Mouse (Mus musculus) hindbrain, embryonic 13.5 days (tissue): Measurements from ENCODE around the gene Tmem156. TPM values are rescaled to one million over a fixed set of nuclear protein-coding genes. Genes with fewer than 3 reads are reported as not detected.

Experiments
- ATAC-seq: fragments of 200-750 bp; cut with Nextera tagmentation; 2 replicates; pipeline ENCODE4 v1.8.0; 2017; ENCODE audit warnings: moderate TSS enrichment; ENCODE audit not compliant: low FRiP score
- H3K27ac ChIP-seq: fragments of 300-500 bp; sonication (generic); 2 replicates; pipeline ENCODE4 v1.5.1; 2015; ENCODE audit warnings: inconsistent platforms, mild to moderate bottlenecking, moderate library complexity
- H3K27me3 ChIP-seq: fragments of 300-500 bp; sonication (generic); 2 replicates; pipeline ENCODE4 v1.6.1; 2015; ENCODE audit warnings: mild to moderate bottlenecking, inconsistent platforms
- H3K36me3 ChIP-seq: fragments of 300-500 bp; sonication (generic); 2 replicates; pipeline ENCODE4 v1.6.1; 2015; ENCODE audit warnings: mild to moderate bottlenecking, inconsistent platforms
- H3K4me1 ChIP-seq: fragments of 300-500 bp; sonication (generic); replicated peaks from 2 replicates; pipeline ENCODE4 v1.6.1; 2015; ENCODE audit warnings: inconsistent platforms
- H3K4me2 ChIP-seq: fragments of 300-500 bp; sonication (generic); 2 replicates; pipeline ENCODE4 v1.6.1; 2015; ENCODE audit warnings: inconsistent platforms, mild to moderate bottlenecking, moderate library complexity
- H3K4me3 ChIP-seq: fragments of 300-500 bp; sonication (generic); 2 replicates; pipeline ENCODE4 v1.5.1; 2015; ENCODE audit warnings: mild to moderate bottlenecking, inconsistent platforms
- H3K9ac ChIP-seq: fragments of 300-500 bp; sonication (generic); 2 replicates; pipeline ENCODE4 v1.6.1; 2015; ENCODE audit warnings: mild to moderate bottlenecking, inconsistent platforms
- H3K9me3 ChIP-seq: fragments of 300-500 bp; sonication (generic); 2 replicates; pipeline ENCODE4 v1.6.1; 2016; ENCODE audit warnings: inconsistent platforms
- WGBS: fragments of 180-500 bp; shearing (Covaris S2); methylation state at CpG from one replicate; pipeline ENCODE4 v1.1.7; 2015; 5-methylcytosine and 5-hydroxymethylcytosine counted together
- polyA plus RNA-seq: library from polyadenylated mRNA; unstranded; fragments of >200 nt; fragmentation: Nextera tagmentation; extraction: Ambion mirVana; gene quantifications from 2 replicates; pipeline ENCODE4 v1.2.1, GENCODE M21; 2015

Gene Tmem156
- 0.19 TPM in 1 of 2 replicates, not detected in the other for polyA plus RNA-seq

GRCm38 (mm10) chr5:65091921-65092320, at the start of gene Tmem156:
Gene Tmem156 (minus strand): TSS chr5:65092132.
- no peak within 1 kb of the TSS for H3K9ac ChIP-seq

GRCm38 (mm10) chr5:65141242-65141641, 49.3 kb upstream of the Tmem156 start:
- H3K36me3 ChIP-seq = peaks cover 30% of the 10 kb centered on the region
- H3K9me3 ChIP-seq = no peaks in the 10 kb centered on the region
- H3K4me1 ChIP-seq = peaks cover 6% of the 10 kb centered on the region
- H3K27me3 ChIP-seq = no peaks in the 10 kb centered on the region
- no peak overlapping the region for H3K9ac ChIP-seq
- H3K4me2 ChIP-seq = no peak overlapping the region
- H3K27ac ChIP-seq = no peak overlapping the region
- no peak for ATAC-seq
- 89% methylated on average over 8 of the region's 8 CpGs for WGBS
- H3K4me3 ChIP-seq = no peak overlapping the region

More at GRCm38 (mm10) chr5:65091921-65092320, at the start of gene Tmem156:
- H3K9me3 ChIP-seq = no peaks in the 10 kb centered on the region
- no peaks in the 10 kb centered on the region for H3K36me3 ChIP-seq
- no peak for ATAC-seq
- H3K4me1 ChIP-seq = no peaks in the 10 kb centered on the region
- 84% methylated on average over 5 of the region's 5 CpGs for WGBS
- no peak within 1 kb of the TSS for H3K27ac ChIP-seq
- no peak within 1 kb of the TSS for H3K4me2 ChIP-seq
- H3K4me3 ChIP-seq = no peak within 1 kb of the TSS
- no peaks in the 10 kb centered on the region for H3K27me3 ChIP-seq

GRCm38 (mm10) chr5:65137073-65137472, 45.1 kb upstream of the Tmem156 start:
- ATAC-seq = no peak
- 86% methylated on average over 6 of the region's 6 CpGs for WGBS
- Histone ChIP-seq H3K36me3 (peaks cover 6% of the 10 kb centered on the region), H3K27ac (no peak overlapping the region), H3K9ac (no peak overlapping the region), H3K9me3 (no peaks in the 10 kb centered on the region), H3K4me2 (no peak overlapping the region), H3K4me3 (no peak overlapping the region), H3K27me3 (no peaks in the 10 kb centered on the region), H3K4me1 (peaks cover 15% of the 10 kb centered on the region)

- H3K9ac ChIP-seq = no peak overlapping the region
- no peak overlapping the region for H3K4me3 ChIP-seq
- H3K36me3 ChIP-seq = no peaks in the 10 kb centered on the region; the same call in 1 of the 2 replicates
- H3K9me3 ChIP-seq = no peaks in the 10 kb centered on the region
- ATAC-seq = no peak
- no peak overlapping the region for H3K27ac ChIP-seq
- WGBS = 85% methylated on average over 7 of the region's 7 CpGs
- no peaks in the 10 kb centered on the region for H3K27me3 ChIP-seq
- H3K4me1 ChIP-seq = peaks cover 15% of the 10 kb centered on the region
- H3K4me2 ChIP-seq = 0 out of 2 replicates have a peak overlapping the region, but pooled peaks have one; percentile 25
These were observed 44.2 kb upstream of the Tmem156 start for GRCm38 (mm10) chr5:65136159-65136558.

GRCm38 (mm10) chr5:65131211-65131879, 39.4 kb upstream of the Tmem156 start:
- peak overlapping the region; percentile 88 for H3K27ac ChIP-seq
- H3K9me3 ChIP-seq = no peaks in the 10 kb centered on the region
- no peaks in the 10 kb centered on the region for H3K36me3 ChIP-seq
- peak overlapping the region; percentile 68 for H3K4me2 ChIP-seq
- peak overlapping the region; percentile 58 for H3K4me3 ChIP-seq
- WGBS = 5% methylated on average over 20 of the region's 20 CpGs
- no peaks in the 10 kb centered on the region for H3K27me3 ChIP-seq
- ATAC-seq = peak; percentile 41
- H3K9ac ChIP-seq = peak overlapping the region; percentile 76
- H3K4me1 ChIP-seq = peaks cover 21% of the 10 kb centered on the region

GRCm38 (mm10) chr5:65130528-65131210, 38.7 kb upstream of the Tmem156 start:
- peak overlapping the region; percentile 88 for H3K27ac ChIP-seq

GRCm38 (mm10) chr5:65128481-65128880, 36.5 kb upstream of the Tmem156 start:
- Histone ChIP-seq H3K9ac (no peak overlapping the region), H3K4me3 (no peak overlapping the region), H3K27me3 (no peaks in the 10 kb centered on the region), H3K9me3 (no peaks in the 10 kb centered on the region), H3K27ac (no peak overlapping the region), H3K4me2 (no peak overlapping the region), H3K4me1 (peaks cover 7% of the 10 kb centered on the region; the same call in 1 of the 2 replicates), H3K36me3 (no peaks in the 10 kb centered on the region)
- no peak for ATAC-seq
- 84% methylated on average over 2 of the region's 2 CpGs for WGBS

More at GRCm38 (mm10) chr5:65130528-65131210, 38.7 kb upstream of the Tmem156 start:
- Histone ChIP-seq H3K9ac (peak overlapping the region; percentile 76), H3K36me3 (no peaks in the 10 kb centered on the region), H3K4me2 (peak overlapping the region; percentile 68), H3K4me1 (peaks cover 14% of the 10 kb centered on the region), H3K9me3 (no peaks in the 10 kb centered on the region), H3K4me3 (peak overlapping the region; percentile 58), H3K27me3 (no peaks in the 10 kb centered on the region)
- ATAC-seq = peak; percentile 85
- WGBS = 4% methylated on average over 12 of the region's 12 CpGs

GRCm38 (mm10) chr5:65126137-65126536, 34.2 kb upstream of the Tmem156 start:
- Histone ChIP-seq H3K9me3 (no peaks in the 10 kb centered on the region), H3K9ac (no peak overlapping the region), H3K4me2 (no peak overlapping the region), H3K36me3 (no peaks in the 10 kb centered on the region), H3K4me1 (peaks cover 7% of the 10 kb centered on the region; the same call in 1 of the 2 replicates), H3K4me3 (no peak overlapping the region), H3K27ac (no peak overlapping the region), H3K27me3 (no peaks in the 10 kb centered on the region)
- WGBS = 100% methylated on average over 1 of the region's 1 CpGs
- ATAC-seq = no peak

- WGBS = 97% methylated on average over 3 of the region's 3 CpGs
- Histone ChIP-seq H3K36me3 (no peaks in the 10 kb centered on the region), H3K27ac (no peak overlapping the region), H3K27me3 (no peaks in the 10 kb centered on the region), H3K4me1 (no peaks in the 10 kb centered on the region), H3K4me2 (no peak overlapping the region), H3K9me3 (no peaks in the 10 kb centered on the region), H3K4me3 (no peak overlapping the region), H3K9ac (no peak overlapping the region)
- ATAC-seq = no peak
These were observed 30.7 kb upstream of the Tmem156 start for GRCm38 (mm10) chr5:65122616-65123015.

- H3K4me1 ChIP-seq = no peaks in the 10 kb centered on the region
- peaks cover 5% of the 10 kb centered on the region; the same call in 1 of the 2 replicates for H3K36me3 ChIP-seq
- ATAC-seq = no peak
- H3K4me2 ChIP-seq = no peak overlapping the region
- no peak overlapping the region for H3K27ac ChIP-seq
- H3K9me3 ChIP-seq = no peaks in the 10 kb centered on the region
- no peaks in the 10 kb centered on the region for H3K27me3 ChIP-seq
- no peak overlapping the region for H3K4me3 ChIP-seq
- H3K9ac ChIP-seq = no peak overlapping the region
- WGBS = 67% methylated on average over 3 of the region's 3 CpGs
These were observed 28.0 kb upstream of the Tmem156 start for GRCm38 (mm10) chr5:65119918-65120317.

GRCm38 (mm10) chr5:65119495-65119894, 27.6 kb upstream of the Tmem156 start:
- Histone ChIP-seq H3K27me3 (no peaks in the 10 kb centered on the region), H3K4me2 (no peak overlapping the region), H3K4me1 (no peaks in the 10 kb centered on the region), H3K9ac (no peak overlapping the region), H3K4me3 (no peak overlapping the region), H3K27ac (no peak overlapping the region), H3K9me3 (no peaks in the 10 kb centered on the region), H3K36me3 (peaks cover 5% of the 10 kb centered on the region; the same call in 1 of the 2 replicates)
- ATAC-seq = no peak
- WGBS = 85% methylated on average over 1 of the region's 1 CpGs

- ATAC-seq = no peak
- Histone ChIP-seq H3K36me3 (peaks cover 5% of the 10 kb centered on the region; the same call in 1 of the 2 replicates), H3K9me3 (no peaks in the 10 kb centered on the region), H3K27me3 (no peaks in the 10 kb centered on the region), H3K9ac (no peak overlapping the region), H3K4me3 (no peak overlapping the region), H3K4me1 (no peaks in the 10 kb centered on the region), H3K27ac (no peak overlapping the region), H3K4me2 (no peak overlapping the region)
- WGBS = 95% methylated on average over 2 of the region's 2 CpGs
These were observed 24.9 kb upstream of the Tmem156 start for GRCm38 (mm10) chr5:65116789-65117188.
